Mouse (Mus musculus) adrenal gland, postnatal 4 days (tissue): Measurements from ENCODE around the gene Stk25. TPM values are rescaled to one million over a fixed set of nuclear protein-coding genes. Genes with fewer than 3 reads are reported as not detected.
"Not testable (repeated sequence)": the region's sequence is repeated elsewhere in the genome, so short reads cannot be mapped to it uniquely, and the experiment has no call there.

ENCODE experiments used
- DNase-seq, 2 experiments: peaks; one replicate each; pipeline ENCODE4 v3.0.0; 2021 to 2022; ENCODE audit warnings: low spot score in 2 of 2, mixed read lengths in 2 of 2
- long read RNA-seq, 2 experiments: library from polyadenylated mRNA; stranded (forward); transcript quantifications; one replicate each; pipeline ENCODE4 v2.0.0; 2021
- total RNA-seq, 2 experiments: library from RNA; stranded (reverse); gene quantifications; 2 replicates each; pipeline ENCODE4 v1.2.3; 2021

Gene Stk25
- total RNA-seq, result 100 to 1,000 TPM; 164 to 171 TPM
- long read RNA-seq, experiment 1, full-length matches to known transcripts, result 119 of 144 reads
- long read RNA-seq, experiment 1, partial matches to known transcripts, result 9 of 144 reads
- long read RNA-seq, experiment 1, other reads (novel, unspliced or antisense), result 16 of 144 reads
- long read RNA-seq, experiment 2, full-length matches to known transcripts, result 272 of 339 reads
- long read RNA-seq, experiment 2, partial matches to known transcripts, result 37 of 339 reads
- long read RNA-seq, experiment 2, other reads (novel, unspliced or antisense), result 30 of 339 reads

DNA sequence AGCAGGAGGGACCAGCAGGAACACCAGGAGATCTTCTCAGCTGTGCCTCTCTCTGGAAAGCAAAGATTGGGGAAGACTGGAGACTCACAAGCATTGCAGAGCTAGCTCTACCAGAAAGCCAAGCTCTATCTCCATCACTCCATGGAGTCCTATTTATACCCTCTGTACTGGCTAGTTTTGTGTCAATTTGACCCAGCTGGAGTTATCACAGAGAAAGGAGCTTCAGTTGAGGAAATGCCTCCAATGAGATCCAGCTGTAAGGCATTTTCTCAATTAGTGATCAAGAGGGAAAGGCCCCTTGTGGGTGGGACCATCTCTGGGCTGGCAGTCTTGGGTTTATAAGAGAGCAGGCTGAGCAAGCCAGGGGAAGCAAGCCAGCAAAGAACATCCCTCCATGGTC lies at the start of gene Stk25:
Gene Stk25 (minus strand): TSS at position 101 of the 400 bp plus-strand sequence.
- not testable (repeated sequence) for DNase-seq

DNA sequence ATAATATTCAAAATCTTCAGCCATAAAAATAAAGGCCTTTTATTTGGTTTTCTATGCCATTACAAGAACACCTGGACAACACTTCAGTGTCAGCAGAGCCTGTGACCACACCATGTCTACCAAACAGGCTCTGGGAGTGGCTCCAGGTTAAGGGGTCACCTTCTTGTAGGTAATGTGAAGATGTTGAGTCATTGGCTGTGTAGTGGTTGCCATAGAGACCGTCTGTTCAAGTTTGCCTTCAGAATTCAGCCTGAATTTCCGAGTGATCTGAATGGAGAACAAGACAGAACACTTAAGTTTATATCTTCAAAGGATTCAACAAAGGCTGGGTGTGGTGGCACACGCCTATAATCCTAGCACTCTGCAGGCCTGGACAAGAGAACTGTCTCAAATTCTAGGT lies 46.9 kb upstream of the Stk25 start:
- DNase-seq, result no peak

GRCm38 (mm10) chr1:93704341-93704740 lies 45.9 kb upstream of the Stk25 start:
- no peak for DNase-seq

DNA sequence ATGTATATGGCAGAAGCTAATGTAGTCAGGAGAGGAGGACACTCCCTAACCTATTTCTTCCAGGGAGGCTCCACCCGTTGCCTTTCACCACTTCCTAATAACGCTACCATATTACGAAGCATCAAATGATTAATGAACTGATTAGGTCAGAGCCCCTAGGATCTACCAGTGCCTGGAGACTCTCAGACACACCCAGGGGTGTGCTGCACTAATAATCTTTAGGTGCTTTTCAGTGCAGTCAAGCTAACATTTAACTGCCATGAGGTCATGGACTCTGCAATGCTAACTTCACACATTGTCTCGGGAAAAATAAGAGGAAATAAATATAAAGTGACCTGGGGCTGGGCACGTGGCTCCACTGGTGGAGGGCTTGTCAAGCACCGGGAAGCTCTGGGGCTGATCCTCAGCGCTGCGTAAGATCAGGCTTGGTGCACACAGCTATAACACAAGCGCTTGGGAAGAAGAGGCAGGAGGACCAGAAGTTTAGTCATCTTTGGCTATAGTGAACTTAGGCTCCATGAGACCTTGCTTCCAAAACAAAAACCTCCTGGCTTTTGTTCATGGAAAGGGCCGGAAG lies 45.1 kb upstream of the Stk25 start:
- no peak for DNase-seq

- no peak for DNase-seq
These were observed 43.6 kb upstream of the Stk25 start for GRCm38 (mm10) chr1:93702106-93702505.

- no peak for DNase-seq
These were observed 40.7 kb upstream of the Stk25 start for GRCm38 (mm10) chr1:93699159-93699558.

DNA sequence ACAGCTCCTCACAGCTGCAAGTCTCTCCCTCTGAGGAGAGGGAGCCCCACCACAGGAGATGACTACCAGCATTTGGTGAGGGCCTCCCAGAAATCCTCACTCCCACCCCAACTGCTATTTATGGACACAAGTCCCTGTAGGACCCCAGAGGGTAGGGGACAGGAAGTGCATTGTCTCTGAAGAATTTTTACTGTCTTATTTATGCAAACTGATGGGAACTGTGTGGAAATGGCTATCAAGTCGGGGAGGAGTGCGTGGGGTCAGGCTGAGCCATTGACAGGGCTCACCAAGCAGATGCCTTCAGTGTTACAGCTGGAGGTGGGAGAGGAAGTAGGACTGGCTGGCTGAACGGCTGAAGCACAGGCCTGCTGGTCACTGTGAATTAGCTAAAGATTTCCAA lies 38.9 kb upstream of the Stk25 start:
- no peak for DNase-seq

DNA sequence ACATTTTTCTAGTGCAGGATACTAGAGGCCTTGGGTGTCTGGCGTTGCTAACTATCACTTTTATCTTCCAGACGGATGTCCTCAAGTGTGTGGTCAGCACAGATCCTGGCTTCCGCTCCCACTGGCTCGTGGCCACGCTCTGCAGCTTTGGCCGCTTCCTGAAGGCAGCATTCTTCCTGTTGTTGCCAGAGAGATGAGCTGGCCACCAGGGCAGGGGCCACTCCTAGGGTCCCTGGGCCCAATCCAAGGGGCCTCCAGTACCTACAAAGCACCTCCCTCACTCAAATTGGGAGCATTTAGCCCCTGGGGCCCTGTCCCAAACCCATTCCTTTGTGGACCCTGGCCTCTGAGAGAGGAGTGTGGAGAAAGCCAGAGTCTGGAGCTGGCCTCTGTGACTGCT lies 36.5 kb upstream of the Stk25 start:
- no peak for DNase-seq

DNA sequence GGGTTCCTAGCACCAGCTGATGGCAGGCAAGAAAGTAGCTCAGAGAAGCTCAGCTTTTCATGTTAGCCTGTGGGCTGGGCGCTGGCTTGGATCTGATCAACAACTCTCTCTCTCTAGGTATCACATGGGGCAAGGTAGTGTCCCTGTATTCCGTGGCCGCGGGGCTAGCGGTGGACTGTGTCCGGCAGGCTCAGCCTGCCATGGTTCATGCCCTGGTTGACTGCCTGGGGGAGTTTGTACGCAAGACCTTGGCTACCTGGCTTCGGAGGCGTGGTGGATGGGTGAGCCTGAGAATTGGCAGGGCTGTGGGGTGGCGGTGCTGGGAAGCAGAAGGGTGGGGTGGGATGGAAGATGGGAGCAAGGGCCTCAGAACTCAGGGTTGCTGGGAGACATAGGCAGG lies 35.5 kb upstream of the Stk25 start:
- DNase-seq, result no peak

DNA sequence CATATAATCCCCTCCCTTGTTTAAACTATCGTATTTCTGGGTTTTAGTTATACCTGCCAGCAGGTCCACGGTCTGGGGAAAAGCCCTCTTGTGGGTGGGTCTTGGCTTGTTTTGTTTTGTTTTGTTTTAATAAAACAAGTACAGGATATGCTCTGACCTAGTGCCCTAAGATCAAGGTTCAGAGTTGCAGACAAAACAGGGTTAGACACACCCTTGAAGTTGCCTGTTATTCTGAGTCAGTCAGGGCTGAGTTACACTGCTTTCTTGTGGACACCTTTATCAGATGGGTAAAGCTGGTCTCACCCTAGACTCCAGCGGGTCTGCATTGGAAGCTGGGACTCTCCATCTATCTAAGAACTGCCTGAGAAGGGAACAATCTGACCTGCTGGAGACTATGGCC lies 35.0 kb upstream of the Stk25 start:
- DNase-seq, result no peak

GRCm38 (mm10) chr1:93692773-93693172 lies 34.3 kb upstream of the Stk25 start:
- no peak for DNase-seq

GRCm38 (mm10) chr1:93691786-93692357 lies 33.4 kb upstream of the Stk25 start:
- no peak for DNase-seq

DNA sequence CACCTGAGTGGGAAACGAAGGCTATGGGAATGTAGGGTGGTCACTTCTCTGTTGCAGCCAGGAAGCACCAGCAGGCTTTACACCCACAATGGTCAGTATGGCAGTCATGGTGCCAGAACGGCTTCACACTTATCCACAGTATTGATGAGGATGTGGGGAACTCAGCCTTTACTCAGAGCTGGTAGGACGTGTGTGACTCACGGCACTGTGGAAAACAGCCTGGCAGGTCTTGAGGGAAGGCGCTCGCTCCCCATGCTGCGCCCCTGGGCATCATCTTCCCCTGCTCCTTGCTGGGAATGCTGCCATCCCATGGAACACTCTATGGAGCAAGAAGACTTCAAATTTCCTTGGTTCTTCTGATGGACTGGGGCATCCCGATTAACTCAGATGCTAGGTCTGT lies 32.6 kb upstream of the Stk25 start:
- DNase-seq, result no peak

GRCm38 (mm10) chr1:93689901-93690496 lies 31.5 kb upstream of the Stk25 start:
- no peak for DNase-seq

GRCm38 (mm10) chr1:93688154-93688553 lies 29.7 kb upstream of the Stk25 start:
- no peak for DNase-seq

- no peak for DNase-seq
These were observed 28.5 kb upstream of the Stk25 start for GRCm38 (mm10) chr1:93686961-93687320.

DNA sequence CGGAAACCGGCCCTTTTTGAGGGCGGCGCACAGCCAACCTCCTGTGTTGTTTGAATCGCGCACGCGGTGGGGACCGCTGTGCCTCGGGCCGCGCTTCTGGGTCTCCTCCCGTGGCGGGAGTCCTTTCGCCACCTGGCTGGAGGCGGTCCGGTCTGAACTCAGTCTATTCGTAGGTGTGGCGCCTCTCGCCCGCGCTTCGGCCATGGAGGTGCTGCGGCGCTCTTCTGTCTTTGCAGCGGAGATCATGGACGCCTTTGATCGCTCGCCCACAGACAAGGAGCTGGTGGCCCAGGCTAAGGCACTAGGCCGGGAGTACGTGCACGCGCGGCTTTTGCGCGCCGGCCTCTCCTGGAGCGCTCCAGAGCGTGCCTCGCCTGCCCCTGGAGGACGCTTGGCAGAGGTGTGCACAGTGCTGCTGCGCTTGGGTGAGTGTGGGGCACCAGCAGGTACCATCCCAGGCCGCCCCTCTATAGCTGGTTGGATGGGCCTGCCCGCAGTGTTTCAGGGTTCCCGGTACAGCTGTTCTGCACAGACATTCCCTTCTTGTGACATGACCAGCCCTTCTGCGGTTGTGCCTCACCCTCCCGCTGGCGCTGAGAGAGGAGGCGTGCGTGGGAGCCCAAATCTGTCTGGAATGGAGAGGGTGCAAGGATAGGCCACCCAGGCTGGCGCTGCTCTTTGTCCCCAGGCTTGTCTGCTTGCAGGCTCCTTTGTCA lies 27.9 kb upstream of the Stk25 start:
- no peak for DNase-seq

GRCm38 (mm10) chr1:93685401-93686244 lies 27.2 kb upstream of the Stk25 start, which contains the start of gene Bok:
Bok (plus strand) TSS chr1:93685660.
- DNase-seq, result peak; percentile 43 to 66

DNA sequence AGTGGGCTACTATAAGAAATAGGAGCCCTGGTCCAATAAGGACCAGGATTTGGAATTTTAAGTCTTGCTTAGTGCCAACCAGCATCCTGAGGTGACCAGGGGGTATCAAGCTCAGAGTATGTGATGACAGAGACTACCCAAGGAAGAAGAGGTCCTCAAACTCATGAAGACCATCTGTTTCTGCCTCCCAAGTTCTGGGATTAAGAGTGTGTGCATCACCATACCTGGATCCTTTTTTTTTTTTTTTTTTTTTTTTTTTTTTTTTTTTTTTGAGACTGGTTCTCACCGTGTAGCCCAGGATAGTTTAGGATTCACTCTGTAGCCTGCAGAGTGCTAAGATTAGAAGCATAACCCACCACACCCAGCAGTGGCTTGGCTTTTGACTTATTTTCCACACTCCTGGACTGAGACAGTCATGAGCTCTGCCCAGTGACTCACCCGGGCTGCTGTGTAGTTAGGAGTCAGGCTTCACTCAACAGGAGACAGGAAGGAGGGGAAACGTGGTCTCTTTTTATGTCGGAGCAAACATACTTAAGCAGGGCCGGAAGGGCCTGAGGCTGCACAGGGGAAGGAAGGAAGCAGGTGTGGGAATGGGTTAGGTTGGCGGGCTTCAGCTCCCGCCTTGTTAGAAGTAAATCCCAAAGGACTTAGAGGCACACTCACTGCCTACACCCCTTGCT lies 21.6 kb upstream of the Stk25 start:
- no peak for DNase-seq

GRCm38 (mm10) chr1:93678386-93678785 lies 19.9 kb upstream of the Stk25 start:
- no peak for DNase-seq
